Mouse (Mus musculus): ENCODE results near the gene Plrg1.

DNA sequence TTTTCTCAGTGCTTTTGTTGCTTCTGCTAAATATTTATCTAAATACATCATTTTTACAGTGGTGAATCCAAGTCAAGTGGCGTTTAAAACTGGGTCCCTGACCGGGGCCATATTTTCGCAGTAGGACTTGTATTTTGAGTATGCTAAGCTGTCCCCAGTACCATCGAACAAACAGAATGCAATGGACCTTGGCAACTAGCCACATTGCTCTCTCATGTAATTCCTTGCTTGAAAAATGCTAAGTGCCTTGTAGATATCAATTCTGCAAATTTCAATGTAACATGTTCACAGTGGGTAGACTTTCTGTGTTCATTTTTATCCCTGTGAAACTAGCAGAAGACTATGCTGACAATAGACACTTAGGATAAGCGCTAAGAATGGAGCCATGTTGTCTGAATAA lies 34.1 kb upstream of the Plrg1 start:
- TF ChIP-seq CTCF (IDR thresholded peaks at IDR 0.05) (no peak), EP300 (IDR thresholded peaks at IDR 0.05; ENCODE audit: insufficient read depth, low read depth, low read length) (no peak)

Data from heart, adult 2 months (tissue).